In the genomic region with DNA sequence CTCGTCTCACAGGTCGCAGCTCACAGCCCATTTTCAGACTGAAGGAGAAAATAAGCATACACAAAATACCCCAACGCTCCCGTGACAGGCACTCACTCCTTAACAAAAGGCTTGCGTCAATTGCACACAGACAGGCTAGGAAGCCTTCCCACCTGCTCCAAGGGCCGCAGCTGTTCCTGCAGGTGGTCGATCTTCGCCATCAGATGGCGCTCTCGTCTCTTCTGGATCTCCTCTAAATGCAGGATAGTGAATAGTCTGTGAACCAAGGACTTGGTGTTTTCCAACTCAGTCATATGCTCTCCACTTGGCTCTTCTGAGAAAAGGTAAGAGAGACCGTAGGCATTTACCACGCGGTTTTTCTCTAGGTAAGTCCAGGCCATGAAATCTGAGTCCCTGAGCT, we compare ENCODE assay signal across 8 mouse cellular contexts. TPM values are rescaled to one million over a fixed set of nuclear protein-coding genes. Genes with fewer than 3 reads are reported as not detected.
DNase-seq lines count a peak whose midpoint lies in the region; ATAC-seq and TF ChIP-seq lines count a peak whose summit lies in the region.

No protein-coding gene starts in this region.

- no peak for TF ChIP-seq POLR2A in kidney, adult 2 months (IDR thresholded peaks at IDR 0.05; ENCODE audit: low read depth, low read length)

- no peaks in the 10 kb centered on the region for H3K27me3 ChIP-seq in kidney, adult 2 months (replicated peaks; ENCODE audit: control insufficient read depth, insufficient read depth, low read length)
- no peaks in the 10 kb centered on the region for H3K27me3 ChIP-seq in midbrain, embryonic 16.5 days (ENCODE audit: control insufficient read depth, insufficient read depth, low read depth, low read length)
- H3K27me3 ChIP-seq in stomach, postnatal 0 days (ENCODE audit: control insufficient read depth, insufficient read depth, low read length), result no peaks in the 10 kb centered on the region

- H3K4me3 ChIP-seq in gastrocnemius, adult 2 months, result no peak overlapping the region
- no peak overlapping the region for H3K4me3 ChIP-seq in kidney, adult 2 months (ENCODE audit: insufficient read depth, low read depth, low read length)
- H3K4me3 ChIP-seq in midbrain, embryonic 16.5 days (ENCODE audit: low read depth, low read length), result no peak overlapping the region
- no peak overlapping the region for H3K4me3 ChIP-seq in stomach, postnatal 0 days (ENCODE audit: low read depth, low read length)

- H3K36me3 ChIP-seq in kidney, adult 2 months (ENCODE audit: control insufficient read depth, insufficient read depth, low read length), result no peaks in the 10 kb centered on the region
- H3K36me3 ChIP-seq in midbrain, embryonic 16.5 days (ENCODE audit: control insufficient read depth, insufficient read depth, low read length), result no peaks in the 10 kb centered on the region
- no peaks in the 10 kb centered on the region for H3K36me3 ChIP-seq in stomach, postnatal 0 days (ENCODE audit: control insufficient read depth, insufficient read depth, low read length)

- TF ChIP-seq EP300 in stomach, postnatal 0 days (optimal IDR thresholded peaks at IDR 0.05), result no peak

- no peak overlapping the region for H3K27ac ChIP-seq in gastrocnemius, adult 2 months
- no peak overlapping the region for H3K27ac ChIP-seq in kidney, adult 2 months (ENCODE audit: insufficient read depth, low read depth, low read length)
- H3K27ac ChIP-seq in midbrain, embryonic 16.5 days (ENCODE audit: low read length), result no peak overlapping the region
- H3K27ac ChIP-seq in stomach, postnatal 0 days (replicated peaks), result no peak overlapping the region

- peak; percentile 73 for ATAC-seq in midbrain, embryonic 16.5 days
- no peak for ATAC-seq in stomach, postnatal 0 days (ENCODE audit: low FRiP score, low TSS enrichment)

- no peaks in the 10 kb centered on the region for H3K4me1 ChIP-seq in kidney, adult 2 months (ENCODE audit: control insufficient read depth, insufficient read depth, low read length)
- no peaks in the 10 kb centered on the region for H3K4me1 ChIP-seq in midbrain, embryonic 16.5 days (ENCODE audit: control insufficient read depth, insufficient read depth, low read length)
- H3K4me1 ChIP-seq in stomach, postnatal 0 days (replicated peaks; ENCODE audit: control insufficient read depth, insufficient read depth), result no peaks in the 10 kb centered on the region

- intact Hi-C loops in gastrocnemius, adult 2 months (cut with DNase I), result loop anchor here (1.0 kb wide), 1 partner anchor 161 kb away; no protein-coding TSS in a partner anchor
- intact Hi-C loops in left cerebral cortex, postnatal 36 days (cut with DNase I), result loop anchor here (1.0 to 5.0 kb wide), 2 partner anchors 79 to 161 kb away; no protein-coding TSS in a partner anchor

- TF ChIP-seq CTCF in gastrocnemius, adult 2 months (IDR thresholded peaks at IDR 0.05), result peak; percentile 84
- peak; percentile 87 for TF ChIP-seq CTCF in kidney, adult 2 months (conservative IDR thresholded peaks at IDR 0.05; ENCODE audit: insufficient read depth, insufficient read length, low read depth, low read length)
- peak; percentile 90 for TF ChIP-seq CTCF in stomach, postnatal 0 days (IDR thresholded peaks at IDR 0.05; ENCODE audit: low read depth)

- H3K9ac ChIP-seq in midbrain, embryonic 16.5 days (ENCODE audit: low read depth, low read length), result no peak overlapping the region
- H3K9ac ChIP-seq in stomach, postnatal 0 days (ENCODE audit: low read length), result no peak overlapping the region

- DNase-seq in urinary bladder, adult 18-20 months (ENCODE audit: low spot score in 2 of 2), result peak; percentile 31 to 39
- DNase-seq in urinary bladder, postnatal 10 days (ENCODE audit: low spot score), result no peak
- DNase-seq in cerebellum, postnatal 36 days, result peak; percentile 49 to 54
- DNase-seq in gastrocnemius, adult 2 months, result peak; percentile 73
- DNase-seq in kidney, adult 2 months, result peak; percentile 76
- peak; percentile 76 to 78 for DNase-seq in left cerebral cortex, postnatal 36 days (ENCODE audit: low spot score in 2 of 2)
- DNase-seq in stomach, postnatal 0 days (ENCODE audit: low spot score), result peak; percentile 80

- 16% methylated on average over 13 of the region's 13 CpGs for WGBS in kidney, adult 2 months
- WGBS in midbrain, embryonic 16.5 days, result 14% methylated on average over 13 of the region's 13 CpGs
- 16% methylated on average over 13 of the region's 13 CpGs for WGBS in stomach, postnatal 0 days

- H3K4me2 ChIP-seq in midbrain, embryonic 16.5 days (ENCODE audit: low read length), result 0 out of 2 replicates have a peak overlapping the region, but pooled peaks have one; percentile 19
- no peak overlapping the region for H3K4me2 ChIP-seq in stomach, postnatal 0 days (replicated peaks; ENCODE audit: low read depth)

- H3K9me3 ChIP-seq in midbrain, embryonic 16.5 days (replicated peaks; ENCODE audit: control insufficient read depth, low read length, poor library complexity, severe bottlenecking), result no peaks in the 10 kb centered on the region
- no peaks in the 10 kb centered on the region for H3K9me3 ChIP-seq in stomach, postnatal 0 days (ENCODE audit: control insufficient read depth, low read length)

RNA-seq across cellular contexts. Expression of a gene that starts 17.2 kb away (rescaled TPM):
- 1 to 10 TPM; 2.2 to 2.6 TPM for total RNA-seq in gastrocnemius, adult 2 months (2021)
- polyA plus RNA-seq in kidney, adult 2 months (2012; rRNA removed), result 43.1 and 48.8 TPM in 2 replicates
- 1 to 10 TPM; 4.1 TPM for total RNA-seq in left cerebral cortex, postnatal 36 days (2021)
- polyA plus RNA-seq in midbrain, embryonic 16.5 days (2015; fragmentation: Nextera tagmentation; extraction: Ambion mirVana), result 16.5 and 17.5 TPM in 2 replicates
- 164 and 176 TPM in 2 replicates for polyA plus RNA-seq in stomach, postnatal 0 days (2015; fragmentation: Nextera tagmentation; extraction: Ambion mirVana)

RNA-seq across cellular contexts. Expression of a gene that starts 40.0 kb away (rescaled TPM):
- 100 to 1,000 TPM in 1 of 2 experiments, 10 to 100 TPM in 1; 86.2 to 154 TPM for total RNA-seq in gastrocnemius, adult 2 months (2021)
- polyA plus RNA-seq in kidney, adult 2 months (2012; rRNA removed), result 46.6 and 55.2 TPM in 2 replicates
- total RNA-seq in left cerebral cortex, postnatal 36 days (2021), result 10 to 100 TPM; 16.1 to 17.6 TPM
- polyA plus RNA-seq in midbrain, embryonic 16.5 days (2015; fragmentation: Nextera tagmentation; extraction: Ambion mirVana), result 38.4 and 39.4 TPM in 2 replicates
- polyA plus RNA-seq in stomach, postnatal 0 days (2015; fragmentation: Nextera tagmentation; extraction: Ambion mirVana), result 64.7 and 66.7 TPM in 2 replicates

RNA-seq across cellular contexts. Expression of a gene that starts 51.6 kb away (rescaled TPM):
- total RNA-seq in gastrocnemius, adult 2 months (2021), result 1 to 10 TPM in 1 of 2 experiments, under 1 TPM in 1; 0.82 to 1.1 TPM
- 1.7 and 3.1 TPM in 2 replicates for polyA plus RNA-seq in kidney, adult 2 months (2012; rRNA removed)
- total RNA-seq in left cerebral cortex, postnatal 36 days (2021), result 1 to 10 TPM; 1.2 to 2.9 TPM
- 4.6 and 7.3 TPM in 2 replicates for polyA plus RNA-seq in midbrain, embryonic 16.5 days (2015; fragmentation: Nextera tagmentation; extraction: Ambion mirVana)
- 8.0 and 8.7 TPM in 2 replicates for polyA plus RNA-seq in stomach, postnatal 0 days (2015; fragmentation: Nextera tagmentation; extraction: Ambion mirVana)
